Mouse (Mus musculus) ovary, adult 18-20 months (tissue): Measurements from ENCODE around the gene Zfyve19.
A peak's percentile ranks its signal among the peaks of the same experiment; 100 is the strongest.

Experiments
- DNase-seq: peaks from one replicate; pipeline ENCODE4 v3.0.0; 2022; ENCODE audit warnings: low spot score, mixed read lengths

The Zfyve19 gene

DNA sequence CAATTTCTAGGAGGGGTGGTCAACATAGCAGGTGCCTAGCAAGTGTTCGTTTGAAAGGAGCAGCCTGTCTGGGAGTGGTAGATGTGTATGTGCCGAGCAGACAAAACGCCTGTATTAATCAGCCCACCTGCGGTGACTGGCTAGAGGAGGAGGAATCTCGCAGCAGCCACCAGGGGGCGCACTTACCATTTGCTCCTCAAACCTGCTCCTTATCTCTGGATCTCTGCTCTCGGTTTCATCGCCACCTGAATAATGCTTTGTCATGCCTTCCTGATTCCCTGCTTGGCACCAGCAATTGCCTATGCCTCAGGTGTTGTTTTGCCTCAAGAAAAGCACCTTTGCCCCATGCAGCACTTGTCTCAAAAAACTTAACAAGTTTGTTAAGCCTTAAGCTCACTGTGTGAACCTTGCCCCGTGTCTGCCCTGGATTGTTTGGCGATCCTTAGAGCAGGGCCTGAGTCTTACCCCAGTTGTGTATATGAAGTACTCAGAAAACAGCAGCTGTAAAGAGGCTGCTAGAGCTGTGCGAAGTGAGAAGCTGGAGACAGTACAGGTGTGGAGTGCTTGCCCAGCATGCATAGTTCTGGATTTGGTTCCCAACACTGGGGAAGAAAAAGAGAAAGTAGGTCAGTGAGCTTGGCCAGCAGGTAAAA, 42.5 kb downstream of the Zfyve19 start:
- peak; percentile 48 for DNase-seq

DNA sequence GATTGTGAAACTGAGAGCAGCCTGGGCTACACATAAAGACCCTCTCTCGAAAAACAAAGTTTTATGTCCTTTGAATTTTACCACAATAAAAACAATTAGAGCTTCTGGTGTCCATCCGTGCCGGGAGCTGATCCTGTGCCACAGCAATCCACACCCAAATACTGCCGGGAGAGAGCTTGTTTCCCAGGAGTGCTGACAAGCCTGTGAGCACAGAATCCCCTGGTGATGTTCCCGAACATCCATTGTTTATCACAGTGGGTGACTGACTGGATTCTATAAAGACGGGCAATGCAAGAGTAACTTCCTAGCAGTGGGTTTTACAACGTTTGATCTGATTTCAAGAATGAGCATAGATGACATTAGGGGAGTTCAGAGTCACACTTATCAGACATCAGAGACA, 46.6 kb downstream of the Zfyve19 start:
- DNase-seq = no peak

DNA sequence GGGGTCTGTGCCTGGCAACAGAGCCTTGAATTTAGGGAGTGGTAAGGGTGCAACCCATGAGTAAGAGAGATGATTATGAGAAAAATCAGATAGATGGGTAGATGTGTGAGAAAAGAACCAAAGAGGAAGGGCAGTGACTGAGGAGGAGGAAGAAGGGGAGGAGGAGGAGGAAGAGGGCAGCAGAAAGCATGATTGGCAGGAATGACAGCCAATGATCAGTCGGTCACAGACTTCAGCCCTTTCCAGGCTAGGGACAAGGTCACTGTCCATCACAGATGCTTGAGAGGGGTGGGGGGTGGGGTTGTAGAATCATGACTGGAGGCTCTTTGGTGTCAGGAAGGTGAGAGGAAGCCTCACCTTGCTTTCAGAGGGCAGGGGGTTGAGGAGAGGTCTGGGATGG, 52.1 kb downstream of the Zfyve19 start:
- DNase-seq = no peak

DNA sequence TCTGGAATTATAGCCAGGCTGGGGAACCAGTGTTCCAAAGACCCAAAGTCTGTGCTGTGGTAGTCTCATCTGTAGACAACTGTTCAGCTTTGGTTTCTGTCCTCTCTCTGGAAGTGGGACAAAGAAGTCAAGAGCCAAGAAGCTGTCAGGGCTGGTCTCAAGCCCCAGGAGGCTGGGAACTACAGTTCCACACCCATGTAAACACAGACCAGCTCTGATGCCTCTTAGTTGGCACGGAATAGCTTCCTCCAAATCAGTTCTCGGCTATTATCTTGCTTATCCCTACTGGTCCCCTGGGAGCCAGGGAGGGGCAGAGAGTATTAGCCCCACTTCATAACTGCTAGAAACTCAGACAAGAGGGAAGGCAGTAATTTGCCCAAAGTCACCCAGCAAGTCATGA, 52.9 kb downstream of the Zfyve19 start:
- no peak for DNase-seq

DNA sequence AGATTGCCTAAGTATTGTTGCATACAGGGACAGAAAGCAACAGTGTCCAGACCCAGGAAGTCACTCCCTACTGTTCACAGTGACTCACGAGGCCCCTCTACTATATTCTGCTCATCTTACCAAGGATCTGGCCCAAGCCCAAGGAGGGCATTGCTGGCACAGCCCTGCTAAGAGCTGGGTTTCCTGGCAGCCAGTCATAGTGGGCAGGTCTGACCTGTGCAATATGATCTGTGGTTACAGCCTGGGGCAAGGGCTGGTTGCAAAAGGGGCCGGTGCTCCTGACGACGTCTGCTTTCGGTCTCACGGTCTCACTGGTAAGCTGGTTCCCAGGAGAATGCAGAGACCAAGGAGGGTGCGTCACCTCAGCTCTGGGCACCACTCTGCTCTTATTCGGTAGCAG, 54.6 kb downstream of the Zfyve19 start:
- peak; percentile 74 for DNase-seq

DNA sequence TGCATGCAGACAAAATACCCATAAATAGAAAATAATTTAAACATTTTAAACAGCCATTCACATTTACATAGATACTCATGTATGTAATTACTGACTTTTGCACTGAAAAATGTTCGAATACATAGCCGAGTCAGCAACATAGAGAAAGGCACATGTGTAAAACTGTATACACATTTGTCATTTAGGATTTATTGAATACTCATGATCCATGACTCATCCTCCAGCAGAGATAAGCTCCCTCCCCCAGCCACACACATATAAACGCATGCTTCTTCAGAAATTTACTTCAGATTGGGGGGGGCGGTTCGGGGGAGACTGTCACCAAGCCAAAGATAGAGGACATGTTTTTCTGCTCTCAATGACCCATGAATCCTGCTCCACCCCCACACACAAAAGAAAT, 55.4 kb downstream of the Zfyve19 start:
- no peak for DNase-seq
